Mouse (Mus musculus): Measurements from ENCODE around the gene Ndufaf2. TPM values are rescaled to one million over a fixed set of nuclear protein-coding genes. Genes with fewer than 3 reads are reported as not detected.
A peak's percentile ranks its signal among the peaks of the same experiment; 100 is the strongest.

The Ndufaf2 gene
- polyA plus RNA-seq, 1 experiment from 2014 or later, result 101 TPM

DNA sequence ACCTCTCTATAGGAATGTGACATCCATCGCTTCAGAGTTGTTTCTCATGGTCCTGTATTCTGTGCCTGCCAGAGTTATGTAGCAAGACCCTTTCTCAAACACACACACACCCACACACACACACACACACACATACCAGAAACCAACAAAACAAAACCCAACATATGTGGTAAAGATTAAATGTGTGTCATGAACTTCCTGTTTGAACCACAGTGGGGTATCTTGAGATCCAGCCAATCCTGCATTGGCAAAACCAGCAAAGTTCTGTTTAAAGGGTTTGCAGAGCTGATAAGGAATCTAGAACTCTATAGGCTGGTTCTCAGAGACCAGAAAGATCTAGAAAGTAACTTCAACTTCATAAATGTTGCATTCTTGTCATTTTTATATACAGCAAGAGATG lies 11.6 kb upstream of the Ndufaf2 start:
- no peak overlapping the region for H3K4me3 ChIP-seq
- no peak for ATAC-seq (ENCODE audit: insufficient number of reproducible peaks, insufficient read depth, low FRiP score, low TSS enrichment, low read depth)
- no peak overlapping the region for H3K9ac ChIP-seq
- peaks cover 27% of the 10 kb centered on the region for H3K36me3 ChIP-seq
- 96% methylated on average over 1 of the region's 1 CpGs for WGBS
- H3K4me1 ChIP-seq, result no peaks in the 10 kb centered on the region
- no peaks in the 10 kb centered on the region for H3K27me3 ChIP-seq
- H3K27ac ChIP-seq, result no peak overlapping the region
- H3K9me3 ChIP-seq, result no peaks in the 10 kb centered on the region
- H3K4me2 ChIP-seq, result no peak overlapping the region

DNA sequence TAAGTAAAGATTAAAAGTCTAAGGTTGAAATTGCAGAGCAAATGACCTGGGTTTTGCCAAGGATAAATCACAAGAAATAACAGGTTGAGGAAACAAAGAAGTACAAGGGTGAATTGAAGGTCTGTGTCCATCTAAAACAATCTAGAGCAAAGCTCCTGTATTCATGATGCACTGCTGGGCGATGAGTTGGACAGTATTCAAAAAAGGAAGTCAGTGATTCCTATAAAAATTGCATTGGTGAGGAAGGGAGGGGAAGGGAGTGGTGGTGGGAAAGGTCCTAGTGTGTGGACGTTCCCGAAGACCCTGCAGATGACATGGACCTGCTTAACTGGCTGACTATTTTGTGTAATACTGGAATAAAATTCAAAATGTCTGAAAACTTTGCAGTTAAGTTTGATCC lies 6.2 kb upstream of the Ndufaf2 start:
- peaks cover 15% of the 10 kb centered on the region for H3K36me3 ChIP-seq
- 89% methylated on average over 3 of the region's 3 CpGs for WGBS
- no peak overlapping the region for H3K4me2 ChIP-seq
- H3K4me1 ChIP-seq, result peaks cover 3% of the 10 kb centered on the region
- H3K9me3 ChIP-seq, result no peaks in the 10 kb centered on the region
- H3K27me3 ChIP-seq, result no peaks in the 10 kb centered on the region
- no peak overlapping the region for H3K4me3 ChIP-seq
- H3K9ac ChIP-seq, result no peak overlapping the region
- ATAC-seq (ENCODE audit: insufficient number of reproducible peaks, insufficient read depth, low FRiP score, low TSS enrichment, low read depth), result no peak
- no peak overlapping the region for H3K27ac ChIP-seq

DNA sequence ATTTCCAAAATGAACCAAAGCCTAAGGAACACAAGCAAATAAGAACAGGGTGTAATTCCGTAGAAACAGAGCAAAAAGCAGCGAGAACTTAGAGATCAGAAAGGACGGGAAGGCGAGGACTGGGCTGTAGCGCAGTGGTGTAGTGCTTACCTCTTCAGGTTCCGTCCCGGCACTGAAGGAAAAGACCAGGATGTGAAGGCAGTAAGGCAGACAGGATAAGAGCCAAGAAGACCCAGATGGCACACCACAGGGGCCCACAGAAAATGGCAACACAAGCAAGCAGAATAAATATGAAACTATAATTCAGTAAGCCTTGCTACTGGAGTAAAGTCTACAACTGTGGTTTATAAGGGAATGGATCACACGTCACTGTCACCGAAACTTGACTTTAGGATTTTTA lies 5.5 kb upstream of the Ndufaf2 start:
- no peak for ATAC-seq (ENCODE audit: insufficient number of reproducible peaks, insufficient read depth, low FRiP score, low TSS enrichment, low read depth)

DNA sequence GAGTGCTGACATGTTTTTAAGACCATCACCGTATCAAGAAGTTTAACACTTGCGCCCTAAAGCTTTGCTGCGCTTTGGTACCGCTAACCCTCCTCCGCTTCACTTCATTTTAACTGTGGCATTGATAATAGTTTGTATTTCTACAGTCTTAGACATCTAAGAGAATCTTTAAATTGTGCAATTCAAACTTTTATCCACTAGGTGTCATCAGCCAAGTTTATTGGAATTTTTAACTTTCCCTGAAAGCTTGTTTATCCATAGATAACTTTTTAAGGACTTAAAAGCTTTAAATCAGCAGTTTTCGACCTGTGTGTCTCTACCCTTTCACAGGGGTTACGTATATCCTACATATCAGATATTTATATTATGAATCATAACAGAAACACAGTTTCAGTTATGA lies 1.5 kb upstream of the Ndufaf2 start:
- Histone ChIP-seq H3K9me3 (no peaks in the 10 kb centered on the region), H3K4me2 (peak overlapping the region; percentile 74), H3K4me1 (peaks cover 13% of the 10 kb centered on the region), H3K27ac (no peak overlapping the region), H3K36me3 (peaks cover 15% of the 10 kb centered on the region), H3K4me3 (peak overlapping the region; percentile 85; the same call in 1 of the 2 replicates), H3K27me3 (no peaks in the 10 kb centered on the region), H3K9ac (no peak overlapping the region)
- WGBS, result 62% methylated on average over 7 of the region's 7 CpGs
- no peak for ATAC-seq (ENCODE audit: insufficient number of reproducible peaks, insufficient read depth, low FRiP score, low TSS enrichment, low read depth)

More for the DNA sequence above, 5.5 kb upstream of the Ndufaf2 start:
- Histone ChIP-seq H3K4me3 (no peak overlapping the region), H3K4me1 (peaks cover 7% of the 10 kb centered on the region), H3K27ac (no peak overlapping the region), H3K9me3 (no peaks in the 10 kb centered on the region), H3K36me3 (peaks cover 15% of the 10 kb centered on the region), H3K9ac (no peak overlapping the region), H3K4me2 (no peak overlapping the region), H3K27me3 (no peaks in the 10 kb centered on the region)
- WGBS, result 94% methylated on average over 9 of the region's 9 CpGs

DNA sequence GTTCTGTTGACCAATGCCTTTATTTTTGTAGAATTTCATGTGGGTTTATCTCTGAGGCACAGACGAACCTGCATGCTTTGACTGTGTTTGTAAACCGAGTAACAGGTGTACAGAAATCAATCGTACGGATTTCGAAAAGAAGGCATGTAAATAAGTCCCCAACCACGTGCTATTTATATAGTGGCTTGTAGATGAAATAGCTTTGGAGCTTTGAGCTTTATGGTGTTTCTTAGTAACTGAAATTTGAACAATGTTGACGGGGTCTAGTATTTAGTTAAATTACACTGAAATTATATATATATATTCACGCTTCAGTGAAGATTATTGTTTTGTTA lies 785 bp upstream of the Ndufaf2 start:
- Histone ChIP-seq H3K4me3 (peak overlapping the region; percentile 85), H3K4me2 (peak overlapping the region; percentile 74), H3K36me3 (peaks cover 15% of the 10 kb centered on the region), H3K4me1 (peaks cover 13% of the 10 kb centered on the region), H3K27me3 (no peaks in the 10 kb centered on the region), H3K9me3 (no peaks in the 10 kb centered on the region), H3K27ac (no peak overlapping the region), H3K9ac (peak overlapping the region; percentile 82)
- ATAC-seq (ENCODE audit: insufficient number of reproducible peaks, insufficient read depth, low FRiP score, low TSS enrichment, low read depth), result no peak
- 7% methylated on average over 8 of the region's 8 CpGs for WGBS

DNA sequence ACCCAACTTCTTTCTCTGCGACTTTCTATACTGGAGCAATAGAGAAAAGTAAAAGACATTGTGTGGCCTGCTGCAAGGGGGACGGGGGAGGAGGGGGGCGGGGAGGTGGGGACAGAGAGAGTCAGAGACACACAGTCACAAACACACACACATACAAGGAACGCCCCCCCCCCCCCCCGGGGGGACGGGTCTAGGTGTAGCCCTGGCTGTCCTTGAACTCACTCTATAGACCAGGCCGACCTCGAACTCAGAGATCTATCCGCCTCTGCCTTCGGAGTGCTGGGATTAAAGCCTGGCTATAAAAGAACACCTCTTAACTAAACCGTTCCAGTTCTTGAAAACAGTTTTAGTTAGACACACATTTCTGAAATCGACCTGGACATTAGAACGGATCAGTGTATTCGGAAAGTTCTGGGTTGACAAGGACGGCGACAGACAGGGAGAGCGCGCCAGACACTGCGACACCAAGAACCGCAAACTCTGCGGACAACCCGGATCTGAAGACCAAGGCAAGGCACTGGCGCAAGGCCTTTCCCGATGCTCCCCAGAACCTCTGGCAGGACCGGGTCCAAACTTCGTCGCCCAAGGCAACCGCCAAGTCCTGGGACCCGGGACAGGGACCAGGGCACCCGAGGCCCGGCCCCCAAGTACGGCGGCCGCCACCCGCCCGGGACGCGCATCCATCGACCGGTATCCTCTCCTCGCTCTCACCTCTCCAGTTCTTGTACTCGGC lies 525 bp downstream of the Ndufaf2 start:
- H3K36me3 ChIP-seq, result peaks cover 13% of the 10 kb centered on the region
- peak overlapping the region; percentile 74 for H3K4me2 ChIP-seq
- no peaks in the 10 kb centered on the region for H3K27me3 ChIP-seq
- 3% methylated on average over 41 of the region's 42 CpGs for WGBS
- H3K4me1 ChIP-seq, result peaks cover 13% of the 10 kb centered on the region
- no peak overlapping the region for H3K27ac ChIP-seq
- no peaks in the 10 kb centered on the region for H3K9me3 ChIP-seq
- H3K9ac ChIP-seq, result peak overlapping the region; percentile 82
- no peak for ATAC-seq (ENCODE audit: insufficient number of reproducible peaks, insufficient read depth, low FRiP score, low TSS enrichment, low read depth)
- peak overlapping the region; percentile 85 for H3K4me3 ChIP-seq

DNA sequence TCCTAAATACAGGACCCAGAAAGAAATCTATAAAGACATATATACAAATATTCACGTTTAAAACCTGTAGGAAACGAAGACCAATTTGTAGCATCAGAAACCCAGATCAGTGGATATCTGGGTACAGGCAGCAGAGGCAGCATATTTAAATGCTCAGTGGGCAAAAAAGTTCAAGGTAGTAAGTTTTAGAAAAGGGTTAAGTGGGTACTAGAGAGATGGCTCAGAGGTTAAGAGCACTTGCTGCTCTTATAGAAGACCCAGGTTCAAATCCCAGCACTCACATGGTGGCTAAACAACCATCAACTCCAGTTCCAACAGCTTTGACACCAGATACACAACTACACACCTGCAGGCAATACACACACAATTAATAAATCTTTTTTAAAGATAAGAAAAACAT lies 1.3 kb downstream of the Ndufaf2 start:
- Histone ChIP-seq H3K27ac (no peak overlapping the region), H3K9ac (no peak overlapping the region), H3K27me3 (no peaks in the 10 kb centered on the region), H3K4me3 (peak overlapping the region; percentile 85), H3K36me3 (peaks cover 11% of the 10 kb centered on the region), H3K4me1 (peaks cover 13% of the 10 kb centered on the region), H3K9me3 (no peaks in the 10 kb centered on the region), H3K4me2 (peak overlapping the region; percentile 74; the same call in 1 of the 2 replicates)
- no peak for ATAC-seq (ENCODE audit: insufficient number of reproducible peaks, insufficient read depth, low FRiP score, low TSS enrichment, low read depth)
- 81% methylated on average over 2 of the region's 2 CpGs for WGBS

DNA sequence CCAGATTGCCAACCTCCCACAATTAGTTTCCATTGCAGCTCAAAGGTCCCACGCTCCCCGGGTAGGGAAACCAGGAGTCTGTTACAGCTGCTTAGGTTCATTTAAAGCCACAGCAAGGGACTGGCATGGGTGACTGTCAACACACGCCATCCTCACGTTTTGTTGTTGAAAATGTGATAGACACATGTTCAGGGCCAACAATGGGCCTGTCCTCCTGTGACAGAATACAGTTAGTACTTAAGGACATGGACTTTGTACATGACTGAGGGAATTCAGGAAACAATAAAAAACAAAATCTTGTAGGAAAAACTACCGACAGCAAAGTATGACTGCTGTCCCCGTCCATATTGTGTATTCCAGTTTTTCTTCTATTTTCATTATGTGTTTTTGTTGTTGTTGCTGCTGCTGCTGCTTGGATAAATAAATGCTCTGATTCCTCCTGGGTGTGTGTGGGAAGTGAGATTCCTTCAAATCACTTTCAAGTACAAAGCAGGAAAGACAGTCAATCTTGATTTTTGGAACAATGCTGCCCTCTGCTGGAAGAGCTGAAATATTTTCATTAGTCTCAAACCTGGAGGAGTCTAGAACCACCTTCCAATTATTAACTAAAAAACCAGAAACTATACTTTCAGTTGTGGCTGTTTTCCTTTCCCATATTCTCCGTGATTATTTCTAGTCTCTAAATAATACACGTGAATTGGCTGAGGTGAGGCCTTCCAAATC lies 5.6 kb downstream of the Ndufaf2 start:
- whole genome bisulfite sequencing, result 67% methylated on average over 8 of the region's 8 CpGs
- no peaks in the 10 kb centered on the region for H3K27me3 ChIP-seq
- H3K4me3 ChIP-seq, result no peak overlapping the region

DNA sequence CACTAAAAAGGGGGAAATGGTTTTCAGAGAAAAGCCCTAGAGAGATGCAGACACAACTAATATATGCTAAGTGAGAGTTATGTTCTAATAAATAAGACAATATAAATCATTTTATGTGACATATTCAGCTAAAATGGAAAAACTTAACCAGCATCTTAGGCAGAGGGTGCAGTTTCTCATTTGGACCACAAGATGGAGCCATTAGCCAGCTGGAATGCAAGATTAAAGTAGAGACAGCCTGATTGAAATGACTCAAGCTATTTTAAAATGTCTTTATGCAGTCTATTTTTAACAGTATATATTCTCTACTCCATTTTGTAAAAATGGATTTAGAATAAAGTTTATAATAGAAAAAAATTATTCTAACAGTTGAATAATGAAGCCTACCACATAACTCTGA lies 6.6 kb downstream of the Ndufaf2 start:
- no peak overlapping the region for H3K9ac ChIP-seq
- no peaks in the 10 kb centered on the region for H3K27me3 ChIP-seq
- H3K4me3 ChIP-seq, result no peak overlapping the region
- ATAC-seq (ENCODE audit: insufficient number of reproducible peaks, insufficient read depth, low FRiP score, low TSS enrichment, low read depth), result no peak
- no peaks in the 10 kb centered on the region for H3K4me1 ChIP-seq
- H3K36me3 ChIP-seq, result no peaks in the 10 kb centered on the region
- H3K4me2 ChIP-seq, result no peak overlapping the region
- no peaks in the 10 kb centered on the region for H3K9me3 ChIP-seq
- H3K27ac ChIP-seq, result no peak overlapping the region

More for the DNA sequence above, 5.6 kb downstream of the Ndufaf2 start:
- Histone ChIP-seq H3K9ac (no peak overlapping the region), H3K4me1 (0 out of 2 replicates have a peak, but pooled peaks cover 6% of the 10 kb centered on the region), H3K4me2 (no peak overlapping the region), H3K27ac (no peak overlapping the region), H3K9me3 (no peaks in the 10 kb centered on the region), H3K36me3 (no peaks in the 10 kb centered on the region)
- no peak for ATAC-seq (ENCODE audit: insufficient number of reproducible peaks, insufficient read depth, low FRiP score, low TSS enrichment, low read depth)

DNA sequence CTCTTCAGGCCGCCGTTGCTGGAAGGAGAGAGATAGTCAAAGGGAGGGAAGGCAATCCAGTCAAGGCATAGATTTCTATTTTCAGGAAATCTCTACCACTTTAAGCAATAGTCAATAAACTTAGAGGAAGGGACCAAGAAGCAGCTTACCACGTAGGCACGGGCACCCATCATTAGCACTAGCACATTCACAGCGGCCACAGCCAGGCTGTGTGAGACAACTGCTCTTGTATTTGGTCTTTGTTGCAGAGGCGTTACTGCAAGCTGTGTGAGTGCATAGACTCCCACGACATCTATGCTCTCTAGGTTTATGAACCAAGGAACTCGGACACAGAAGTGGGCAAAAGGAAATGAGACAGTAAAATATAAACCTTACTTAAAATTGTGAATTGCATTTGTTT lies 14.3 kb downstream of the Ndufaf2 start:
- no peak overlapping the region for H3K4me3 ChIP-seq
- H3K36me3 ChIP-seq, result peaks cover 4% of the 10 kb centered on the region; the same call in 1 of the 2 replicates
- no peak for ATAC-seq (ENCODE audit: insufficient number of reproducible peaks, insufficient read depth, low FRiP score, low TSS enrichment, low read depth)
- H3K9me3 ChIP-seq, result no peaks in the 10 kb centered on the region
- no peaks in the 10 kb centered on the region for H3K27me3 ChIP-seq
- no peaks in the 10 kb centered on the region for H3K4me1 ChIP-seq
- no peak overlapping the region for H3K4me2 ChIP-seq
- WGBS, result 93% methylated on average over 8 of the region's 8 CpGs
- no peak overlapping the region for H3K9ac ChIP-seq
- no peak overlapping the region for H3K27ac ChIP-seq

DNA sequence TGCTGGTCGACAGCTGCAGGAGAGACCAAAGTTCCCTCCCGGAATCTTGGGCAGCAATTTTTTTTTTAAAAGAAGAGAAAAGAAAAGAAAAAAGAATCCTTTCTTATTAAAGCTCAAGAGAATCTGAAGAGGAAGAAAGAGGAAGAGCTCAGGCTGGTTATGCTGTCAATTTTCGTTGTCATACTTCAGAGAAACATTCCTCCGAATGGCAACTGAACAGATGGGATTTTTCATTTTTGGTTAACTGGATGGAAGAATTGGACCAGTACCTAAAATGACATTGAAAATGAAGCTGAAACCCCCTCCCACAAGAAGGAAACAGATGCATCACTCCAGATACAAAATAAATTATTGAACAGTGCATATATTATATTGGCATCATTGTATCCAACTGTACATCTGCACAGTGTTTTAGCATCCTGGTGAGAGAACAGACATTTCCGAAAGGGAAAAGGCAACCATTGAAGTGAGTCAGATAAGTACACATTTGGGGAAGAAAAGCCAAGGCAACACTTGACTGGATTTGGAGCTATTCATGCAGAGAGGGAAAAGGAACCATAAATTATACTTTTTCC lies 19.9 kb downstream of the Ndufaf2 start:
- WGBS, result 76% methylated on average over 5 of the region's 5 CpGs
- no peaks in the 10 kb centered on the region for H3K9me3 ChIP-seq
- H3K9ac ChIP-seq, result no peak overlapping the region
- H3K36me3 ChIP-seq, result peaks cover 2% of the 10 kb centered on the region; the same call in 1 of the 2 replicates
- no peak overlapping the region for H3K4me2 ChIP-seq
- no peaks in the 10 kb centered on the region for H3K4me1 ChIP-seq
- no peak for ATAC-seq (ENCODE audit: insufficient number of reproducible peaks, insufficient read depth, low FRiP score, low TSS enrichment, low read depth)
- no peak overlapping the region for H3K4me3 ChIP-seq
- H3K27me3 ChIP-seq, result no peaks in the 10 kb centered on the region
- no peak overlapping the region for H3K27ac ChIP-seq

DNA sequence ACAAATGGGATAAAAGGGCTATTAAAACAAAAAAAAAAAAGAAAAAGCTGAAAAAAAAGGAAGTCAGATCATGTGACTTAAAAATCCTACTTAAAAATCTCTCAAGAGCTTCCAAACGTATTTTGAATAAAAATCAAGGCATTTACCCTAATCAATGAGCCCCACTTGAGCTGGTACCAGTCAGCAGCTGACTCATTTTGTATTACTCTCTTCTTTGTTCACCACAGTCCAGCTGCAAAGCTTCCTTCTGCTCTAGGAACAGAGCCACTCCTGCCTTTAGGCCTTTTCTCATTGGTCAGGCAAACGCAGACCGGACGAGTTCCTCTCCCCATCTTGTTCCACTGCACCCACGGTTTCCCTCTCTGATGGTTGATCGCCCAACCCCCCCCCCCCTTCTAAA lies 22.8 kb downstream of the Ndufaf2 start:
- 82% methylated on average over 6 of the region's 6 CpGs for WGBS

More for the DNA sequence above, 22.8 kb downstream of the Ndufaf2 start:
- no peak overlapping the region for H3K27ac ChIP-seq
- H3K9ac ChIP-seq, result no peak overlapping the region
- no peaks in the 10 kb centered on the region for H3K27me3 ChIP-seq
- H3K4me2 ChIP-seq, result no peak overlapping the region
- H3K4me1 ChIP-seq, result peaks cover 4% of the 10 kb centered on the region; the same call in 1 of the 2 replicates
- no peaks in the 10 kb centered on the region for H3K9me3 ChIP-seq
- H3K4me3 ChIP-seq, result no peak overlapping the region
- H3K36me3 ChIP-seq, result no peaks in the 10 kb centered on the region
- no peak for ATAC-seq (ENCODE audit: insufficient number of reproducible peaks, insufficient read depth, low FRiP score, low TSS enrichment, low read depth)

Data from embryonic facial prominence, embryonic 13.5 days (tissue).